11 mouse cellular contexts compared by ENCODE assay signal in the genomic region with DNA sequence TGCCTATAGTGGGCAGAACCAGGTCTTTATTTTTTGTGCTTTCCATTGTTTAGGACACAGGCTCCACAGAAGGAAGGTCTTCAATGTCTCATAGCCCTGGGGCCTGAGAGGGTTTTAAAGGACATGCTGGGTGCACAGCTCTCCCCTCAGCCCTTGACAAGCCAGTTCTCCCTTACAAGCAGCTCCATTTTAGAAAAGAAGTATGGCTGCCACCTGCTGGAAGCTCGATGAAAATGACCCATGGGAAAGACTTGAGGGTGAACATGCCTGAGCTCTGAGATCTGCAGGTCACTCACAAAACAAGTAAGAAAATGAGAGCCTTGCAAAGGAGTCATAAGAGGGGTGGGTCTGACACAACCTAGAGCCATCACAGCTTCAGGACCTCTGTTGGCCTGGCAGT. TPM values are rescaled to one million over a fixed set of nuclear protein-coding genes. Genes with fewer than 3 reads are reported as not detected.
DNase-seq lines count a peak whose midpoint lies in the region; ATAC-seq lines count a peak whose summit lies in the region.
"Had no signal": no experiment of that assay in that cellular context is flagged by ENCODE, and none has a peak within 500 bp of the region (broad histone marks: within the 10 kb centered on the region; RNA-seq: fewer than 3 reads in every experiment).

No protein-coding gene starts in this region.

- no peaks in the 10 kb centered on the region for H3K27me3 ChIP-seq in midbrain, embryonic 14.5 days (ENCODE audit: control insufficient read depth, insufficient read depth, low read length)
- no peaks in the 10 kb centered on the region for H3K27me3 ChIP-seq in midbrain, embryonic 15.5 days (replicated peaks)

- no peak for ATAC-seq in midbrain, embryonic 14.5 days (ENCODE audit: low FRiP score, low TSS enrichment)
- no peak for ATAC-seq in midbrain, embryonic 15.5 days (replicated peaks)
- ATAC-seq in hematopoietic stem cell, adult 5-6 weeks (replicated peaks in 1 of 2; ENCODE audit: insufficient read depth in 1 of 2, low FRiP score in 2 of 2, low TSS enrichment in 1 of 2, low read depth in 1 of 2, poor library complexity in 2 of 2, severe bottlenecking in 2 of 2), result peak; percentile 43 to 51; a peak in 1 of 4 replicates

- no peak overlapping the region for H3K9ac ChIP-seq in midbrain, embryonic 14.5 days (replicated peaks; ENCODE audit: low read length)
- H3K9ac ChIP-seq in midbrain, embryonic 15.5 days, result no peak overlapping the region

- H3K4me2 ChIP-seq in midbrain, embryonic 14.5 days (ENCODE audit: low read length), result no peak overlapping the region
- no peak overlapping the region for H3K4me2 ChIP-seq in midbrain, embryonic 15.5 days

- 0% methylated on average over 1 of the region's 1 CpGs for WGBS in midbrain, embryonic 14.5 days
- WGBS in midbrain, embryonic 15.5 days, result 0% methylated on average over 1 of the region's 1 CpGs

- no peak overlapping the region for H3K27ac ChIP-seq in midbrain, embryonic 14.5 days (replicated peaks; ENCODE audit: low read depth, low read length)
- no peak overlapping the region for H3K27ac ChIP-seq in midbrain, embryonic 15.5 days

- H3K36me3 ChIP-seq in midbrain, embryonic 14.5 days (ENCODE audit: control insufficient read depth, insufficient read depth, low read length), result no peaks in the 10 kb centered on the region
- H3K36me3 ChIP-seq in midbrain, embryonic 15.5 days (replicated peaks), result no peaks in the 10 kb centered on the region

- no peak overlapping the region for H3K4me3 ChIP-seq in midbrain, embryonic 14.5 days (replicated peaks; ENCODE audit: low read depth, low read length)
- H3K4me3 ChIP-seq in midbrain, embryonic 15.5 days, result no peak overlapping the region

- H3K4me1 ChIP-seq in midbrain, embryonic 14.5 days (ENCODE audit: control insufficient read depth, insufficient read depth, low read length), result no peaks in the 10 kb centered on the region
- H3K4me1 ChIP-seq in midbrain, embryonic 15.5 days, result no peaks in the 10 kb centered on the region

- H3K9me3 ChIP-seq in midbrain, embryonic 14.5 days (ENCODE audit: control insufficient read depth, low read length), result no peaks in the 10 kb centered on the region
- no peaks in the 10 kb centered on the region for H3K9me3 ChIP-seq in midbrain, embryonic 15.5 days

- intact Hi-C loops in left cerebral cortex, postnatal 25 days (cut with DNase I), result loop anchor here (2.0 to 10.0 kb wide), 2 partner anchors 103 to 235 kb away; no protein-coding TSS in a partner anchor

- peak; percentile 17 to 58 for DNase-seq in adrenal gland, adult (ENCODE audit: inconsistent age in 2 of 2, low spot score in 1 of 2)
- DNase-seq in adrenal gland, postnatal 4 days (ENCODE audit: low spot score in 2 of 2), result no peak
- peak; percentile 76 for DNase-seq in midbrain, embryonic 14.5 days
- peak; percentile 4 for DNase-seq in c-Kit-positive CD71-positive TER-119-negative erythroid progenitor cells, embryonic 14.5 days (ENCODE audit: low read depth)
- peak; percentile 14 to 50 for DNase-seq in left cerebral cortex, postnatal 25 days (ENCODE audit: low spot score in 2 of 2)
- DNase-seq in right cerebral cortex, postnatal 4 days, result peak; percentile 36

RNA-seq across cellular contexts. Expression of a gene that starts 8.3 kb away (rescaled TPM):
- not detected for total RNA-seq in adrenal gland, postnatal 4 days (2021)
- polyA plus RNA-seq in midbrain, embryonic 14.5 days (2014; fragmentation: Nextera tagmentation; extraction: Ambion mirVana), result not detected in 2 replicates
- polyA plus RNA-seq in midbrain, embryonic 15.5 days (2015; fragmentation: Nextera tagmentation; extraction: Ambion mirVana), result not detected in 2 replicates
- not detected in 2 replicates for total RNA-seq in hematopoietic stem cell, adult 5-6 weeks (2017)
- total RNA-seq in left cerebral cortex, postnatal 25 days (2021), result not detected
- polyA plus RNA-seq: C2C12; heart, embryonic 14.5 days; neural tube, embryonic 14.5 days had no signal

RNA-seq across cellular contexts. Expression of a gene that starts 8.9 kb away (rescaled TPM):
- not detected for total RNA-seq in adrenal gland, postnatal 4 days (2021)
- not detected in 2 replicates for polyA plus RNA-seq in midbrain, embryonic 14.5 days (2014; fragmentation: Nextera tagmentation; extraction: Ambion mirVana)
- polyA plus RNA-seq in midbrain, embryonic 15.5 days (2015; fragmentation: Nextera tagmentation; extraction: Ambion mirVana), result not detected in 2 replicates
- total RNA-seq in hematopoietic stem cell, adult 5-6 weeks (2017), result not detected in 2 replicates
- not detected for total RNA-seq in left cerebral cortex, postnatal 25 days (2021)
- polyA plus RNA-seq: C2C12; heart, embryonic 14.5 days; neural tube, embryonic 14.5 days had no signal

RNA-seq across cellular contexts. Expression of a gene that starts 20.1 kb away (rescaled TPM):
- not detected for total RNA-seq in adrenal gland, postnatal 4 days (2021)
- polyA plus RNA-seq in midbrain, embryonic 14.5 days (2014; fragmentation: Nextera tagmentation; extraction: Ambion mirVana), result not detected in 2 replicates
- not detected in 2 replicates for polyA plus RNA-seq in midbrain, embryonic 15.5 days (2015; fragmentation: Nextera tagmentation; extraction: Ambion mirVana)
- not detected in 2 replicates for total RNA-seq in hematopoietic stem cell, adult 5-6 weeks (2017)
- not detected for total RNA-seq in left cerebral cortex, postnatal 25 days (2021)
- polyA plus RNA-seq: C2C12; heart, embryonic 14.5 days; neural tube, embryonic 14.5 days had no signal

RNA-seq across cellular contexts. Expression of a gene that starts 24.3 kb away (rescaled TPM):
- total RNA-seq in adrenal gland, postnatal 4 days (2021), result not detected
- not detected in 2 replicates for polyA plus RNA-seq in midbrain, embryonic 14.5 days (2014; fragmentation: Nextera tagmentation; extraction: Ambion mirVana)
- polyA plus RNA-seq in midbrain, embryonic 15.5 days (2015; fragmentation: Nextera tagmentation; extraction: Ambion mirVana), result not detected in 2 replicates
- total RNA-seq in hematopoietic stem cell, adult 5-6 weeks (2017), result not detected in 2 replicates
- total RNA-seq in left cerebral cortex, postnatal 25 days (2021), result not detected
- polyA plus RNA-seq: C2C12; heart, embryonic 14.5 days; neural tube, embryonic 14.5 days had no signal

RNA-seq across cellular contexts. Expression of a gene that starts 38.2 kb away (rescaled TPM):
- total RNA-seq in adrenal gland, postnatal 4 days (2021), result not detected
- not detected in 2 replicates for polyA plus RNA-seq in midbrain, embryonic 14.5 days (2014; fragmentation: Nextera tagmentation; extraction: Ambion mirVana)
- not detected in 2 replicates for polyA plus RNA-seq in midbrain, embryonic 15.5 days (2015; fragmentation: Nextera tagmentation; extraction: Ambion mirVana)
- not detected in 2 replicates for total RNA-seq in hematopoietic stem cell, adult 5-6 weeks (2017)
- not detected for total RNA-seq in left cerebral cortex, postnatal 25 days (2021)
- polyA plus RNA-seq: C2C12; heart, embryonic 14.5 days; neural tube, embryonic 14.5 days had no signal

Comparison
In these comparisons a context has a peak if more than half of its experiments do, and no peak if none do; other contexts are left out.
1. DNase-seq: peak in adrenal gland, adult (2 of 2), midbrain, embryonic 14.5 days (single experiment), c-Kit-positive CD71-positive TER-119-negative erythroid progenitor cells, embryonic 14.5 days (single experiment), left cerebral cortex, postnatal 25 days (2 of 2) and right cerebral cortex, postnatal 4 days (single experiment); none in adrenal gland, postnatal 4 days (0 of 2).
2. ATAC-seq: peak in hematopoietic stem cell, adult 5-6 weeks (2 of 2); none in midbrain, embryonic 14.5 days (single experiment) and midbrain, embryonic 15.5 days (single experiment).